Mouse (Mus musculus): ENCODE data around the gene Srsf3.
"Not testable (repeated sequence)": the region's sequence is repeated elsewhere in the genome, so short reads cannot be mapped to it uniquely, and the experiment has no call there.

The Srsf3 gene

DNA sequence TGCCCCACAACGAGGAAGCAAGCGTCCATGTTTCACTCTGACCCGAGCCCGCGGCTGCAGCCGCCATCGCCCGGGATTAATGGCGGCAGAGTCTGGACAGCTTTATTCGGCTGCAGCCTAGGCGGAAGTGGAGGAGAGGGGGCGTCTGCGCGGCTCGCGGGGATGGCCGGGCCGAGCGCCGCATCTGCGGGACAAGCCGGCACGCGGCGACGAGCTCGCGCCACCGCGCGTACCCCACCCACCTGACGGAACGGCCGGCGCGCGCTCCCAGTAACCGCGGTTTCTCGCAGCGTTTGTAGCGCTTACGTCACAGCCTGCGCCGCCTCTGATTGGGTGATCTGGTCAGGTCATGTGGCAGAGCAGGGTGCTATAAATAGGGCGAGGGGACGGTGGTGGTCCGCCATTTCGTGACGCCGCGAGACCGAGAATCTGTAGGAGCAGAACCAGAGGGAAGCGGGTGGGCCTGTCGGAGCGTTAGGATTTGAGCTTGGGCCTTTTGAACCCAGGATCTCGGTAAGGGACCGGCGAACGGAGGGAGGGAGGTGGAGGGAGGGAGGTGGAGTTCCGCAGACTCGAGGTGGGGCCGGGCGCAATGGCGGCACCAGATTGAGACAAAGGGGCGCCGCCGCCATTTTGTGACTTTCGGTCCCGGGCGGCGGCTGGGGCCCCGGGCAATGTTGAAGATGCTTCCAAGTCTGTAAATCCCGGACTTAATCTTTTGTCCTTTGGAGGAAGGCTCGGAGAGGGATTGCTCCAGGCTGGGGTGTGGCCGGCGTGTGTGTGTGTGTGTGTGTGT lies at the start of gene Srsf3:
Srsf3 (plus strand) TSS at position 355 of the 796 bp plus-strand sequence.
- DNase-seq (ENCODE audit: low read depth): peak; percentile 96

DNA sequence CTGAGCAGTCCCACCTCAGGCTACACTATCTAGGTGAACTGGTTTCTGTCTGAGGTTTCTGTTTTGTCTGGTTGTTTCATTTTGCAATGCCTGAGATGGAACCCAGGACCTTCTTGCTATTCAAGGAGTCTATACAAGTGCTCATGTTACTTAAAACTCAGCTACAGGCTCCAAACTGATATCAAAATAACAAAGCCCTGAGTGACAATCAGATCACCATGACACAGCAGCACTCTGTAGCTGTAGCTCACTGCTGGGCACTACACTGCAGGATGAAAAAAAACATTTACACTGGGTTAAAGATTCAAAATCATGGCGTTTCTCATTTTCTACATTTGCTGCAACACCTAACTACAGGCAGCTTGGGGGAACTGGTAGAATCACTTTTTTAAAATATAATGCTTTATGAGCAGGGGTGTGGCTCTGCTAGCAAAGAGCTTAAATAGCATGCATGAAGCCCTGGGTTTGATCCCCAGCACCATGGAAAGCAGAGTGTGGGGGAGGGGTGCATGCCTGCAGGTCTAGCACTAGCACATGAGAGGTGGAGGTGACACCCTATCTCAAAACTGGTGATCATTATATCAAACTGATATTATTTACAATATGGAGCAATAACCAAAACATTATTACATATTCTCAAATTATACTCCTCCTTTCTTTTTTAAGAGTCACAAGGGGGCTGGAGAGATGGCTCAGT lies 47.6 kb upstream of the Srsf3 start:
- no peak for DNase-seq (ENCODE audit: low read depth)

DNA sequence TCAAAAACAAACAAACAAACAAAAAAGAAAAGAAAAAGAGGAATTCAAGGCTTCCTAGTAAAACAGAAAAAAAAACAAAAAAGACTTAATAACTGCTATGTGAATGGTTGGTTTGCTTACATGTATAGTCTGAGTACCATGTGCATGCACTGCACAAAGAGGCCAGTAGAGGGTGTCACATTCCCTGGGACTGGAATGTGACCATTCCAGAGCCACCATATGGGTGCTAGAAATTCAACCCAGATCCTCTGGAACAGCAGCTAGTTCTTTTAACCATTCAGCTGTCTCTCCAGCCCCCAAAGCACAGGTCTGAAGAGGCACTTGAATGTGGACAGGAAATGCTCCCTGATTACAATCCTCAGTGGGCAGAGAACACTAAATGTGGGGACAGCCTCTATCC lies 45.6 kb upstream of the Srsf3 start:
- no peak for DNase-seq (ENCODE audit: low read depth)

DNA sequence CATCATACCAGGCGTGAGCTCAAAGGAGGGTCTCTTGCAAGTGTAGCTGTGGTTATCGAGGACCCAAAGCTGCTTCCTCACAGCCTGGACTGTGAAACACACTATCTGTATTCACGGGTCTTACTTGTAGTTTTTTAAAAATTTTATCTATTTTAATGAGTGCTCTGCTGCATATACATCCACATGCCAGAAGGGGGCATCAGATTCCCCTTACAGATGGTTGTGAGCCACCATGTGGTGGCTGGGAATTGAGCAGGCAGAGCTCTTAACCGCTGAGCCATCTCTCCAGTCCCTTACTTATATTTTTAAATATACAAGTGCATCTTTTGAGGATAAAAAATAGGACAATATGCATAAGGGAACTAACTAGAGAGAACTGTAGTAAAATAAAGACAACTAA lies 44.7 kb upstream of the Srsf3 start:
- DNase-seq (ENCODE audit: low read depth): no peak

DNA sequence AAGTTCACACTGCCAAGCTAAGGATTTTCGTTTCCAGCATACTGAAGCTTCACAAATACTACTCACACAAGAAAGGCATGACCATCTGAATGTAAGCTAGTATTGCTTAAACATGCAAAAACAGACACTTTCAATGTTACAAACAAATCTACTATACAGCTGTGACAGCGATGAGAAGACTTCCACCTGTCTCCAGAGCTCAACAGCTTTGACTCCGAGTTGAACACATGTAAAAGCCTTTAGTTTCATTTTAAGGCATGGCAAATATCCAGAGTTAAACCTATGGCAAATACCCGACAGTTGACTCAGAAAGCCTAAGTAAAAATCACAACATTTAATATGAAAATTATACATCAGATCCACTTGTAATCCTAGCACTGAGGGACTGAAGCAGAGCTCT lies 44.1 kb upstream of the Srsf3 start:
- no peak for DNase-seq (ENCODE audit: low read depth)

DNA sequence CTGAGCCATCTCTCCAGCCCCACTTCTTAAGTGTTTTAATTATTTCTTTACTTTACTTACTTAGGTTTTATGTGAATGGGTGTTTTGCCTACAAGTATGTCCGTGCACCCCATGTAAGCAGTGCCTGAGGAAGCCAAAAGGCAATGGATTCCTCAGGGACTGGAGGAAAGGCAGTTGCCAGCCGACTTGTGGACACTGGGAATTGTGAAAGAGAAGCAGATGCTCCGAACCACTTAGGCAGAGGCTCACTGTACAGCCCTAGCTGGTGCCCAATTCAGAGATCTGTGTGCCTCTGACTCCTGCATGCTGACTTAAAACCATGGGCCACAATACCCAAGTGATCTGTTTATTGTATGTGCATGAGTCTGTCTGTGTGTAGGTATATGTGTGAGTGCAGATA lies 43.4 kb upstream of the Srsf3 start:
- DNase-seq (ENCODE audit: low read depth): no peak

DNA sequence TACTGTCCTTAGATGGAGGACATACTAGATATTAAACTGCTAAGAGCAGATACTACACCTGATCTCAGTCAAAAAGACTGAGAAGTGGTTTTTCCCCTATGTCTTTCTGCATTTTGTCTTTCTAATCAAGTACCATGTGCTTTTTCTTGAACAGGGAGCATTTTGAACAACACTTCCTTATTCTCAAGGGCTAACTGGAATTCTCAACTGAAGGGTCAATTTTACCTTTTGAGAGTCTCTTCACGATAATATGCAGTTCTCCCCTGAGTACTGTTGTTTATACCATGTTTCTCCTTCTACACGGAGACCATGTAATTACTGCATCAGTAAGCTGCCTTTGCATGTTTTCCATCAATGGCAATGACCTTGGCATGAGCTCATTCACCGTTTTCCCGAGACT lies 42.4 kb upstream of the Srsf3 start:
- no peak for DNase-seq (ENCODE audit: low read depth)

DNA sequence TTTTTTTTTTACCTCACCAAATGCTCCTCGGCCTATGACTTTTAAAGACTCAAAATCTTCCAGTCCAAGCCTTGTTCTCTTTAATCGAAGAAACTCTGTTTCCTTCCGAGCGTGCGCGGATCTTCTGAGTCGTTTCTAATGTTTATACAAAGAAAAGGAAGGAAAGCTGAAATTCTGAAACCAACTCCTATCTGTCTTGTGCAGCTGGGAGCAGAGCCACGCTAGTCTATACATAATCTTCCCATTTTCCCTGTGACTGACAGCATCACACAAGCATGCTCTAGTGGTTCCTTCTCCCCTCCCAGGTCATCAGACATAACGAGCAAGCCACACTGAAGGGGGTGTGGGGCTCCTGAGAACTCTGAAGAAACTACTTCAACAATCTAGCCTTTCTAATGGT lies 41.1 kb upstream of the Srsf3 start:
- DNase-seq (ENCODE audit: low read depth): no peak

DNA sequence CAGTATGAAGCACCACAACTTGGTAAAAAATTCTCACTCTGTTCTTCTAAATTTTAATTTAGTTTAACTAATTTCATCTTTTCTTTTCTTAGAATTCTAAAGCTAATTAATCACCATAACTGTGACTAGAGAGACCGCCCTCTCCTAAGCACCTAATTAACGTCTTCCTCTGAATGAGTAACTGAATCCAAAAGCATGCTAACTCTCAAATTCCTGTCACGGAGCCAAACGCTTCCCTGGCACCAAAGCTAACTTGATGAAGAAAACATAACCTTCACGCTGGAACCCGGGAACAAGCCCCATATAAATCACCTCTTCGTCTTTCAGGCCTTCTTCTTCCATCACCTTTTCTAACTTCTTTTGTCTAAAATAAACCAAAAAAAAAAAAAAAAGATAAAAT lies 40.3 kb upstream of the Srsf3 start:
- DNase-seq (ENCODE audit: low read depth): no peak

DNA sequence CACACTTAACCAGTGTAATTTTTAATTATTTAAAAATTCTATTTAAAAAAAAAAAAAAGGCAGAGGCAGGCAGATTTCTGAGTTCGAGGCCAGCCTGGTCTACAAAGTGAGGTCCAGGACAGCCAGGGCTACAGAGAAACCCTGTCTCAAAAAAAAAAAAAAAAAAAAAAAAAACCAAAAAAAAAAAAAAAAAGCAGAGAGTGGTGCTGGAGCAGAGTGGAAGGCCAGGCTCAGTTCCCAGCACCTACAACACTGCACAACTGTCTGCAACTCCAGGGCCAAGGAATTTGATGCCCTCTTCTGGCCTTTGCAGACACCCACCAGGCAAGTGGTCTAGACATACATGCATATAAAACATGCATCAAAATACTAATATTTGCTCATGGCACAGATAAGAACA lies 39.4 kb upstream of the Srsf3 start:
- not testable (repeated sequence) for DNase-seq (ENCODE audit: low read depth)

DNA sequence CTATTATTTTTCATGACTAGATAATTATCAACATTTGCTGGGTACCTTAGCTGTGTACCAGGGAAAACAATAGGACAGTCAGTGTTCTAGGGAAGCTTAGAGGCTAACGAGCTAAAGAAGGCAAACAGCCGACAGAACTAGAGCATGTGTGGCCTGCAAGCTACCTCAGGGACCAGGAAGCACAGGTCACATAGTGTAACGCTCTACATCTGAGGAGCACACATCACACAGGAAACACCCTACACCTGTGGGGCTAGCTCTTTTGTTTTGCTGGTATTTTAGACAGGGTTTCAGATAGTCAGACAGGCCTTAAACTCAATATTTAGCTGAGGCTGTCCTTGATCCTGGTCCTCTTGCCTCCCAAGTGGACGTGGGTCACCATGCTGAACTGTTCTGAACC lies 37.8 kb upstream of the Srsf3 start:
- no peak for DNase-seq (ENCODE audit: low read depth)

DNA sequence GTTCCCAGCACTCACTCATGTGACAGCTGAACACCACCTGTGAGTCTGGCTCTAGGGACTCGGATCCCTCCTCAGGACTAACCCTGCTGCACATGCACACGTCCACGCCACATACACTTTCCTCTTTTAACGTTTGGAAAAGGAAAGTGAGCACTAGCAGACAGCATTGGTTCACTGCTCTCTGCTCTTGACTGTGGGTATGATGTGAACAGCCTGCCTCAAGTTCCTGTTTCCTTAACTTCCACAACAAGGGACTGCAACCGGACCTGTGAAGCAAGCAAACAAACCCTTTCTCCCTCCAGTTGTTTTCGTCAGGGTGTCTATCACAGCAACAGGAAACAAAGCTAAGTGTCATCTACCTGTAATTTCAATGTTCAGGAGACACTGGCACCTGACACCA lies 32.0 kb upstream of the Srsf3 start:
- DNase-seq (ENCODE audit: low read depth): no peak

DNA sequence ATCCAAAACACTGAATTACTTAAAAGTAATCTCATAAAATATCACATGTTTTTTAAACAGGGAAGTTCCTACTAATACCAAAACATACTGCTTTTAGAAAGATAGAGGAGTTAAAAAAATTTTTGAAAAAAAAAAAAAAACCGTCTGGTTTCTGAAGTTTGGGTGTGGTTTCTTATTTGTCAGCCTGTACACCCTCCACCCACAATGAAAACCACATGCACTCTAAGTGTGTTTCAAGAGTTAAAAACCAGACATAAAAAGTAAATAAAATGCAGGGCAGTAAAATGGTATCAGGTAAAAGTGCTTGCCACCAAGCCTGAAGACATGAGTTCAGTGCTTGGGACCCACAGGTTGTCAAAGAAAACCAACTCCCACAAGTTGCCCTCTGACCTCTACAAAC lies 28.7 kb upstream of the Srsf3 start:
- DNase-seq (ENCODE audit: low read depth): no peak

DNA sequence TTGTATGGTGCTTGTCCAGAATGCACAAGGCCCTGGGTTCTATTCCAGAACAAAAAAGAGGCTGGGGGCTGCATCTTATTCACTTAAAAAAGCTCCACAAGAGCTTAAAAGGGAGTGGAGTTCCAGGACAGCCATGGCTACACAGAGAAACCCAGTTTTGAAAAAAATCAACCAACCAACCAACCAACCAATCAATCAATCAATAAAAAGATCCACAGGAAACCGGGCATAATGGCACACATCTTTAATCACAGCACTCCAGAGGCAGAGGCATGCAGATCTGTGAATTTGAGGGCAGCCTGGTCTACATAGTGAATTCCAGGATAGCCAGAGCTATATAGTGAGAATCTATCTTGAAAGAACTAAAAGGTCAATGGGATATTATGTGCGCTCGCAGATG lies 27.4 kb upstream of the Srsf3 start:
- DNase-seq (ENCODE audit: low read depth): no peak

DNA sequence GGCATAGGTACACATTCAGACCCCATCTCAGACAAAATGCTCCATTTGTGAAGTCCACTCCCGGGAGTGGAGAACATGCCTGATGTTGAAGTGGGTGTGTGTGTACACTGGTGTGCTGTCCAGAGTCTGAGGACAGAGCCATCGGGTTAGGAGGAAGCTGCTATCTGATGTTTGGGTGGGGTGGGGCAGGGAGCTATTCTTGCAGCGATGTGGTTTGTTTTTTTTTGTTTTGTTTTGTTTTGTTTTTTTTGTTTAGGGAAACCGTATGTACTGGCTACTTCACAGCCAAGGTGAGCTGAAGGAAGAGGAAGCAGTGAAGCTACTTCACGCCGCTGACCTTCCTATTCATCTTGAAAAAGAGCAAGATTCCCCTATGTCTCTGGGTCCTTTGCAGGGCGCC lies 25.6 kb upstream of the Srsf3 start:
- peak; percentile 43 for DNase-seq (ENCODE audit: low read depth)

DNA sequence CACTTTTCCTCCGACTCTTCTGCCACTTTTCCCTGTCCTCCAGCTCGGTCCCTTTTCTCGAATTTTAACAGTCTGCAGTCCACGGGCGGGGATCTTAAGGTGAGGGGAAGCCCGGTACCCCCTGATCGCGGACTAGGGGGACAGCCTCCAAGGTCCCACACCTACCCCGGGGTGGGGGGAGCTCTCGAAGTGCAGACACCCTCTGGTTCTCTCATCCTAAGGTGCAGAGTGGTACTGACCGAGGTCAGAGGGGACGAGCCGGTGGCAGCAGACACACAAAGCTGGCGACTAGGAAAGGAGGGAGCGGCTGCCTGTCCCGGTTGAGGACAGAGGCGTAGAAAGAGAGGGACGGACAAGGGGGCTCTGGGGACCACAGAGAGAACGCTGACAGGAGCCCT lies 25.2 kb upstream of the Srsf3 start:
- no peak for DNase-seq (ENCODE audit: low read depth)

DNA sequence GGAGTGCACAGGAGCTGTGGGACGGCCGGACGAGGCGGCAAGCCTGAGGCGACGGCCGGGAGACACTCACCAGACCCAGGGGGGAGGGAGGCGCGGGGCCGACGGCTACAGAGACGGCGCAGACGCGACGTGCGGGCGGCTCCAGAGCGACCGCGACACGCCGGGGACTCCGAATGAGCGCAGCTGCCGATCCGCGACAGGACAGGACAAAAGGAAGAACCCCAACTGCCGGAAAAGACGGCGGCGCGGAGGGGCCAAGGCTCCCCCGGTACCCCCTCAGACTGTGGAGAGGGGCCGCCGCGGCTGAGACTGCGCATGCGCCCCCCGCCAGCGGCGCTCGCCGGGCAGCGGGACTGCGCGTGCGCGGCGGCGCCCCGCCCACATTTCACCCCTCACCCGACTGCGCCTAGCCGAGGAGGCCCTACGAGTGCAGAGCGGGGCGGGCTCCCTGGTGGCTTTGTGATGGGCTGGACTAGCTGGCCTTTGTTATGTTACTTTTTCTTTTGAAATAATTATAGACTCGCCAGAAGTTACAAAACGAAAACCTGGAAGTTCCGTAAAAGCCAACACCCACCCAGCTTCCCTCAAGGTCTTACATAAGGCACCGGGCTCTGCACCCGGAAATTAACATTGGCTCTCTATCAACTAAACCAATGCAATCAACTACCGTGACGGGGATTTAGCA lies 24.6 kb upstream of the Srsf3 start, which contains the start of gene Stk38:
Stk38 (minus strand) TSS at position 355 of the 685 bp plus-strand sequence.
- DNase-seq (ENCODE audit: low read depth): peak; percentile 66

DNA sequence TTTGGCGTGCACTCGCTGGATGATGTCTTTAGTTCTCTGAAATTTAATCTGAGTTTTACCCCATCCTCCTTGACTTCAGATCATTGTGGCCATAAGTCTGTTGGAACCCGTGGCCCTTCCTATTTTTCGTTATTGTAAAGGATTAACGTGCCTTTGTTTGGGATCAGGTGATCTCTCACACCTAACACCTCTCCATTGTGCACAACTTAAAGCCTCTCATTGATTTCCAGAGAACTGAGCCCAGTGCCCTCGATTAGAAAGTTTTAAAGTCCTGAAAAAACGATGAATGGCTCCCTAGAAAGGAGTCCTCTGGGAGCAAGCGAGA lies 24.1 kb upstream of the Srsf3 start:
- no peak for DNase-seq (ENCODE audit: low read depth)

DNA sequence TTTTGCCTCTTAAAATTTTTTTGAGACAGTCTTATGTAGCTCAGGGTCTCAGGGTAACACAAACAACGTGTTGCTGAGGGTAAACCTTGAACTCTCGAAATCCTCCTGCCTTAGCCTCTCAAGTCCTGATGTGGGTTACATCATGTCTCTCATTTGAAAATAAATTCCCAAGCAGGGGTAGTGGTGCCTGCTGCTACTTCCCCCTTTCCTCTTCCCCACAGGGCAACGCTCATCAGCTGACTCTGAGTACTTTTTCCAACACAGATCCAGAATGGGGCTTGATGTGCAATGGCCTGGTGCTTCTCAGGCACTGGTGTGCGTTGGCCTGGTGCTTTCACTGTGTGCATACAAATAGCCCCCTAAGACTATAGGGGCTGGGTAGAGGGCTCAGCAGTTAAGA lies 23.2 kb upstream of the Srsf3 start:
- no peak for DNase-seq (ENCODE audit: low read depth)

DNA sequence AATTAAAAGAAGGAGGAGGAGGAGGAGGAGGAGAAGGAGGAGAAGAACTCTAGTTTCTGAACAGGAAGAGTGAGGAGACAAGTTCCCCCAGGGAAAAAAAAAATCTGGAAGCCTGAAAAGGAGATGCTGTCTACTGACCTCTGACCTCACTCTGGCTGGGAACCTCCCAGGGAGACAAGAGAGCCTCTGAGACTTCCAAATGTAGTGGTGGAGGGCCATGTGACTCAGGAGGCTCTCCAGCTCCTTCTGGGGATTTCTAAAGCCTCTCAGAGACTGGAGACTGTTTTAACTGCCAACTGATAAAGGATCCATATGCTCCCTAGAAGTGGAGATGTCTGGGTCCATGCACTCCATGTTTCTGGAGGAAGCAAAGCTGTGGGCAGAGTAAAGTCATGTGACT lies 18.2 kb upstream of the Srsf3 start:
- no peak for DNase-seq (ENCODE audit: low read depth)

DNA sequence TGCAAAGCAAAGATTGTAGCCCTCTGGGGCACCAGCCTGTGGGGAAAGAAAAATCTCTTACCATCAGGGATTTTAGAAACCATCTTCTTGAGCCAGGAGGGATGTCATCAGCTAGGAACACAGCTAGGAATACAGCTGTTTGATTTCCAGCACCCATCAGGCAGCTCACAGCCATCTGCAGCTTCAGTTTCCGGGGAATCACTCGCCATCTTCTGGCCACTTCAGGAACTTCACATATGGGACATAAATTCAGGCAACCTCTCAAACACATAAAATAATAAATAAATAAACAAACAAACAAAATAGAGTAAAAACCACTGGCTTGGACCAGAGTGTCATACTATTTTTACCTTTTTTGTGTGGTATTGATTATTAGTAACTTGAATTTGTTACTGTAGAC lies 16.8 kb upstream of the Srsf3 start:
- no peak for DNase-seq (ENCODE audit: low read depth)

DNA sequence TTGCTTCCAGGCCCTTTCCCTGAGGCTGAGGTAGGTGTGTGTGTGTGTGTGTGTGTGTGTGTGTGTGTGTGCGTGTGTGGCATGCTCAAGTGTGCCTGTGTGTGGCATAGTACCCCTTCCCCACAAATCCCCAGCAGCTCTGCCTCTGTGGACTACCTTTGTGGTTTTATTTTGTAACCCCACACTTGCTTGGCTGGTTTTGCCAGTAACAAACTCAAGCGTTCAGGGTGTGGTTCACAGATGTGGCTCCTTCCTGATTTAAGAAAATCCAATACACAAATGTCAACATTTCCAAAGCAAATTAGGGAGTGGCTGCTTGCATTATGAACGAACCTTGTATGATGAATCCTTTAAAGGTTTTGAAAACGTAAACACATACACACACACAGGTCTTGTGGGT lies 15.7 kb upstream of the Srsf3 start:
- no peak for DNase-seq (ENCODE audit: low read depth)

DNA sequence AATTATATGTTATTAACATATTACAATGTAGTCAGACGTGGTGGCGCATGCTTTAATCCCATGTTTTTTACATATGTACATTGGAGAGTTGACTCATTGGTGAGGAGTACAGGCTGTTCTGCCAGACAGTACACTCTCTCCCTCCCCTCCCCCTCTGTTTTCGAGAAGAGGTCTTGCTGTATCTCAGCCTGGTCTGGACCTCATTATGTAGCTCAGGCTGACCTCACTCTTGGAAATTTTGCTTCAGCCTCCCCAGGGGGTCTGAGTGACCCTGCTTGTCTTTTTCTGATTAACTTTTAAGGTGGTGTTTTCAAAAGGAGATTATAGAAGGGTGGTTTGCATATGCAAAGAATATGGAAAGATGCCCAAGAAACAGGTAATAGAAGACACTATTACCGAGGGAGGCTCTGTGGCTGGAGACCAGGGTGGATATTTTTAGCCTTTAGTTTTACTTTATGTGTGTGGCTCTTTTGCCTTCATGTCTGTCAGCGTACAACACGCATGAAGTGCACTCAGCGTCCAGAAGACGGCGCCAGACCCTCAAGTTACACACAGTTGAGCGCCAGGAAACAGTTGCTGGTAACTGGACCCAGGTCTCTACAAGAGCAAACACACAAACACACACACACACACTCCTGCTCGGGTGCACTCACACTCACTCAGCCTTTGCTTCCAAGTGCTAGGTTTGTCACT lies 14.0 kb upstream of the Srsf3 start:
- no peak for DNase-seq (ENCODE audit: low read depth)
